In genomic region chr1:137643508-137643907, GRCm38 (mm10) we compare ENCODE assay signal across 17 mouse cellular contexts.
A peak's percentile ranks its signal among the peaks of the same experiment; 100 is the strongest.
DNase-seq lines count a peak whose midpoint lies in the region; ATAC-seq and TF ChIP-seq lines count a peak whose summit lies in the region.
"Had no signal": no experiment of that assay in that cellular context is flagged by ENCODE, and none has a peak within 500 bp of the region (broad histone marks: within the 10 kb centered on the region; RNA-seq: fewer than 3 reads in every experiment).

No protein-coding gene starts in this region.

- 48% methylated on average over 1 of the region's 1 CpGs for WGBS in forebrain, embryonic 16.5 days
- 90% methylated on average over 1 of the region's 1 CpGs for WGBS in forebrain, embryonic 12.5 days
- WGBS in midbrain, embryonic 11.5 days: 90% methylated on average over 1 of the region's 1 CpGs
- 79% methylated on average over 1 of the region's 1 CpGs for WGBS in midbrain, embryonic 15.5 days
- 75% methylated on average over 1 of the region's 1 CpGs for WGBS in midbrain, postnatal 0 days

- H3K9ac ChIP-seq in forebrain, embryonic 16.5 days (replicated peaks; ENCODE audit: low read depth, low read length): no peak overlapping the region
- H3K9ac ChIP-seq in forebrain, embryonic 12.5 days: no peak overlapping the region
- H3K9ac ChIP-seq in midbrain, embryonic 11.5 days (ENCODE audit: low read length): no peak overlapping the region
- no peak overlapping the region for H3K9ac ChIP-seq in midbrain, embryonic 15.5 days
- H3K9ac ChIP-seq in midbrain, postnatal 0 days (replicated peaks; ENCODE audit: low read length, poor library complexity, severe bottlenecking): no peak overlapping the region
- H3K9ac ChIP-seq: embryonic facial prominence, embryonic 13.5 days; heart, embryonic 15.5 days; limb, embryonic 13.5 days; liver, embryonic 14.5 days had no signal

- TF ChIP-seq CTCF in midbrain, postnatal 0 days (IDR thresholded peaks at IDR 0.05): no peak

- H3K4me1 ChIP-seq in forebrain, embryonic 16.5 days (replicated peaks; ENCODE audit: control insufficient read depth, insufficient read depth, low read length): no peaks in the 10 kb centered on the region
- peaks cover 4% of the 10 kb centered on the region; the same call in 1 of the 2 replicates for H3K4me1 ChIP-seq in forebrain, embryonic 12.5 days
- no peaks in the 10 kb centered on the region for H3K4me1 ChIP-seq in midbrain, embryonic 11.5 days (ENCODE audit: control insufficient read depth, insufficient read depth, low read length)
- H3K4me1 ChIP-seq in midbrain, embryonic 15.5 days: no peaks in the 10 kb centered on the region
- H3K4me1 ChIP-seq in midbrain, postnatal 0 days (ENCODE audit: insufficient read depth, low read length): no peaks in the 10 kb centered on the region

- no peaks in the 10 kb centered on the region for H3K9me3 ChIP-seq in forebrain, embryonic 16.5 days (ENCODE audit: control insufficient read depth, low read length)
- H3K9me3 ChIP-seq in forebrain, embryonic 12.5 days: no peaks in the 10 kb centered on the region
- H3K9me3 ChIP-seq in midbrain, embryonic 11.5 days (ENCODE audit: control insufficient read depth, low read length): no peaks in the 10 kb centered on the region
- H3K9me3 ChIP-seq in midbrain, embryonic 15.5 days: no peaks in the 10 kb centered on the region
- no peaks in the 10 kb centered on the region for H3K9me3 ChIP-seq in midbrain, postnatal 0 days (ENCODE audit: low read length)
- H3K9me3 ChIP-seq: embryonic facial prominence, embryonic 13.5 days; heart, embryonic 15.5 days; limb, embryonic 13.5 days had no signal

- H3K36me3 ChIP-seq in forebrain, embryonic 16.5 days (ENCODE audit: control insufficient read depth, insufficient read depth): no peaks in the 10 kb centered on the region
- no peaks in the 10 kb centered on the region for H3K36me3 ChIP-seq in forebrain, embryonic 12.5 days (replicated peaks)
- H3K36me3 ChIP-seq in midbrain, embryonic 11.5 days (ENCODE audit: control insufficient read depth, insufficient read depth, low read length): no peaks in the 10 kb centered on the region
- H3K36me3 ChIP-seq in midbrain, embryonic 15.5 days (replicated peaks): no peaks in the 10 kb centered on the region
- no peaks in the 10 kb centered on the region for H3K36me3 ChIP-seq in midbrain, postnatal 0 days (ENCODE audit: insufficient read depth, low read length)
- H3K36me3 ChIP-seq: embryonic facial prominence, embryonic 13.5 days; heart, embryonic 15.5 days; limb, embryonic 13.5 days had no signal

- peak; percentile 62 for DNase-seq in midbrain, embryonic 11.5 days (ENCODE audit: low spot score, missing footprints)
- peak; percentile 24 for DNase-seq in brain, adult 2 months (ENCODE audit: low read depth, low spot score)
- peak; percentile 54 for DNase-seq in midbrain, postnatal 0 days (ENCODE audit: low spot score)
- DNase-seq in frontal cortex, postnatal 36 days (ENCODE audit: low spot score in 2 of 2): no peak
- DNase-seq: gastrocnemius, postnatal 36 days; kidney, adult 2 months; kidney, postnatal 10 days; right cerebral cortex, postnatal 14 days; spleen, adult 18-20 months; thymus, adult 18-20 months had no signal

- H3K4me2 ChIP-seq in forebrain, embryonic 16.5 days (ENCODE audit: low read length): no peak overlapping the region
- H3K4me2 ChIP-seq in forebrain, embryonic 12.5 days: no peak overlapping the region
- H3K4me2 ChIP-seq in midbrain, embryonic 11.5 days: no peak overlapping the region
- H3K4me2 ChIP-seq in midbrain, embryonic 15.5 days: no peak overlapping the region
- H3K4me2 ChIP-seq in midbrain, postnatal 0 days (ENCODE audit: low read depth, low read length, poor library complexity, severe bottlenecking): no peak overlapping the region
- H3K4me2 ChIP-seq: embryonic facial prominence, embryonic 13.5 days; heart, embryonic 15.5 days; limb, embryonic 13.5 days had no signal

- no peak overlapping the region for H3K4me3 ChIP-seq in forebrain, embryonic 16.5 days (replicated peaks; ENCODE audit: low read length)
- H3K4me3 ChIP-seq in forebrain, embryonic 12.5 days (replicated peaks): no peak overlapping the region
- H3K4me3 ChIP-seq in midbrain, embryonic 11.5 days (ENCODE audit: low read depth, low read length): no peak overlapping the region
- H3K4me3 ChIP-seq in midbrain, embryonic 15.5 days: no peak overlapping the region
- H3K4me3 ChIP-seq in midbrain, postnatal 0 days (ENCODE audit: low read depth, low read length): no peak overlapping the region
- H3K4me3 ChIP-seq: embryonic facial prominence, embryonic 13.5 days; heart, embryonic 15.5 days; limb, embryonic 13.5 days had no signal

- ATAC-seq in forebrain, embryonic 16.5 days: peak; percentile 72
- no peak for ATAC-seq in forebrain, embryonic 12.5 days (ENCODE audit: low FRiP score)
- ATAC-seq in midbrain, embryonic 11.5 days (ENCODE audit: low FRiP score): no peak
- no peak for ATAC-seq in midbrain, embryonic 15.5 days (replicated peaks)
- no peak for ATAC-seq in midbrain, postnatal 0 days (ENCODE audit: low FRiP score)

- H3K27ac ChIP-seq in forebrain, embryonic 16.5 days (ENCODE audit: low read length): no peak overlapping the region
- H3K27ac ChIP-seq in forebrain, embryonic 12.5 days: no peak overlapping the region
- H3K27ac ChIP-seq in midbrain, embryonic 11.5 days (ENCODE audit: low read depth, low read length): no peak overlapping the region
- no peak overlapping the region for H3K27ac ChIP-seq in midbrain, embryonic 15.5 days
- no peak overlapping the region for H3K27ac ChIP-seq in midbrain, postnatal 0 days (ENCODE audit: low read depth, low read length)
- H3K27ac ChIP-seq: embryonic facial prominence, embryonic 13.5 days; limb, embryonic 13.5 days; liver, embryonic 14.5 days had no signal

- no peaks in the 10 kb centered on the region for H3K27me3 ChIP-seq in forebrain, embryonic 16.5 days (replicated peaks; ENCODE audit: control insufficient read depth, insufficient read depth, low read length)
- no peaks in the 10 kb centered on the region for H3K27me3 ChIP-seq in forebrain, embryonic 12.5 days
- no peaks in the 10 kb centered on the region for H3K27me3 ChIP-seq in midbrain, embryonic 11.5 days (ENCODE audit: control insufficient read depth, insufficient read depth, low read length)
- no peaks in the 10 kb centered on the region for H3K27me3 ChIP-seq in midbrain, embryonic 15.5 days (replicated peaks)
- no peaks in the 10 kb centered on the region for H3K27me3 ChIP-seq in midbrain, postnatal 0 days (ENCODE audit: insufficient read depth, low read length)
- H3K27me3 ChIP-seq: embryonic facial prominence, embryonic 13.5 days; heart, embryonic 15.5 days; limb, embryonic 13.5 days had no signal

Comparison
In these comparisons a context has a peak if more than half of its experiments do, and no peak if none do; other contexts are left out.
1. DNase-seq: peak in midbrain, embryonic 11.5 days (single experiment), brain, adult 2 months (single experiment) and midbrain, postnatal 0 days (single experiment); none in frontal cortex, postnatal 36 days (0 of 2).